Mouse (Mus musculus) neural tube, embryonic 12.5 days (tissue): Measurements from ENCODE around the gene Arid1b. TPM values are rescaled to one million over a fixed set of nuclear protein-coding genes. Genes with fewer than 3 reads are reported as not detected.

ENCODE experiments used
- ATAC-seq: fragments of 200-750 bp; cut with Nextera tagmentation; 2 replicates; pipeline ENCODE4 v1.8.0; 2017; ENCODE audit warnings: low read depth, mild to moderate bottlenecking, moderate TSS enrichment, moderate library complexity; ENCODE audit not compliant: low FRiP score
- H3K27ac ChIP-seq: fragments of 300-500 bp; sonication (generic); 2 replicates; pipeline ENCODE4 v1.5.1; 2016
- H3K27me3 ChIP-seq: fragments of 300-500 bp; sonication (generic); replicated peaks from 2 replicates; pipeline ENCODE4 v1.6.1; 2016; ENCODE audit warnings: mild to moderate bottlenecking
- H3K36me3 ChIP-seq: fragments of 300-500 bp; sonication (generic); 2 replicates; pipeline ENCODE4 v1.6.1; 2016; ENCODE audit warnings: mild to moderate bottlenecking
- H3K4me1 ChIP-seq: fragments of 300-500 bp; sonication (generic); 2 replicates; pipeline ENCODE4 v1.6.1; 2016
- H3K4me2 ChIP-seq: fragments of 300-500 bp; sonication (generic); replicated peaks from 2 replicates; pipeline ENCODE4 v1.6.1; 2016; ENCODE audit warnings: mild to moderate bottlenecking
- H3K4me3 ChIP-seq: fragments of 300-500 bp; sonication (generic); 2 replicates; pipeline ENCODE4 v1.5.1; 2016
- H3K9ac ChIP-seq: fragments of 300-500 bp; sonication (generic); 2 replicates; pipeline ENCODE4 v1.6.1; 2016; ENCODE audit warnings: mild to moderate bottlenecking
- H3K9me3 ChIP-seq: fragments of 300-500 bp; sonication (generic); 2 replicates; pipeline ENCODE4 v1.6.1; 2016; ENCODE audit warnings: mild to moderate bottlenecking
- WGBS: fragments of 180-500 bp; shearing (Covaris S2); methylation state at CpG from one replicate; pipeline ENCODE4 v1.1.7; 2016; 5-methylcytosine and 5-hydroxymethylcytosine counted together
- polyA plus RNA-seq: library from polyadenylated mRNA; unstranded; fragments of >200 nt; fragmentation: Nextera tagmentation; extraction: Ambion mirVana; gene quantifications from 2 replicates; pipeline ENCODE4 v1.2.1, GENCODE M21; 2016

The Arid1b gene
- polyA plus RNA-seq, 1 experiment from 2014 or later, result 18.7 TPM

GRCm38 (mm10) chr17:5194157-5194916, 200.2 kb downstream of the Arid1b start:
- Histone ChIP-seq H3K27me3 (no peaks in the 10 kb centered on the region), H3K27ac (no peak overlapping the region), H3K4me2 (no peak overlapping the region), H3K36me3 (no peaks in the 10 kb centered on the region), H3K4me3 (no peak overlapping the region), H3K4me1 (peaks cover 29% of the 10 kb centered on the region; the same call in 1 of the 2 replicates), H3K9ac (no peak overlapping the region), H3K9me3 (no peaks in the 10 kb centered on the region)
- ATAC-seq, result no peak
- 86% methylated on average over 8 of the region's 8 CpGs for WGBS

GRCm38 (mm10) chr17:5195397-5195796, 201.3 kb downstream of the Arid1b start:
- Histone ChIP-seq H3K9ac (no peak overlapping the region), H3K36me3 (no peaks in the 10 kb centered on the region), H3K4me1 (peaks cover 23% of the 10 kb centered on the region; the same call in 1 of the 2 replicates), H3K4me2 (no peak overlapping the region), H3K9me3 (no peaks in the 10 kb centered on the region), H3K27me3 (no peaks in the 10 kb centered on the region), H3K4me3 (no peak overlapping the region), H3K27ac (no peak overlapping the region)
- 64% methylated on average over 5 of the region's 5 CpGs for WGBS
- ATAC-seq, result no peak

- Histone ChIP-seq H3K36me3 (no peaks in the 10 kb centered on the region), H3K4me3 (no peak overlapping the region), H3K27ac (no peak overlapping the region), H3K4me2 (no peak overlapping the region), H3K4me1 (peaks cover 21% of the 10 kb centered on the region; the same call in 1 of the 2 replicates), H3K9ac (no peak overlapping the region), H3K9me3 (no peaks in the 10 kb centered on the region), H3K27me3 (no peaks in the 10 kb centered on the region)
- WGBS, result 69% methylated on average over 10 of the region's 10 CpGs
- no peak for ATAC-seq
Observed at GRCm38 (mm10) chr17:5196005-5196404, 201.9 kb downstream of the Arid1b start.

GRCm38 (mm10) chr17:5196508-5196907, 202.4 kb downstream of the Arid1b start:
- WGBS, result 84% methylated on average over 6 of the region's 6 CpGs
- H3K4me2 ChIP-seq, result no peak overlapping the region

GRCm38 (mm10) chr17:5197083-5197482, 203.0 kb downstream of the Arid1b start:
- WGBS, result 91% methylated on average over 2 of the region's 2 CpGs
- Histone ChIP-seq H3K9me3 (no peaks in the 10 kb centered on the region), H3K4me3 (no peak overlapping the region), H3K36me3 (no peaks in the 10 kb centered on the region), H3K4me2 (no peak overlapping the region), H3K4me1 (peaks cover 21% of the 10 kb centered on the region; the same call in 1 of the 2 replicates), H3K27ac (no peak overlapping the region), H3K9ac (no peak overlapping the region), H3K27me3 (no peaks in the 10 kb centered on the region)
- no peak for ATAC-seq

More at GRCm38 (mm10) chr17:5196508-5196907, 202.4 kb downstream of the Arid1b start:
- H3K27me3 ChIP-seq, result no peaks in the 10 kb centered on the region
- H3K4me1 ChIP-seq, result peaks cover 21% of the 10 kb centered on the region; the same call in 1 of the 2 replicates
- no peak for ATAC-seq
- H3K9ac ChIP-seq, result no peak overlapping the region
- no peaks in the 10 kb centered on the region for H3K9me3 ChIP-seq
- no peak overlapping the region for H3K27ac ChIP-seq
- H3K4me3 ChIP-seq, result no peak overlapping the region
- H3K36me3 ChIP-seq, result no peaks in the 10 kb centered on the region

- H3K4me3 ChIP-seq, result no peak overlapping the region
- peaks cover 21% of the 10 kb centered on the region; the same call in 1 of the 2 replicates for H3K4me1 ChIP-seq
- H3K4me2 ChIP-seq, result no peak overlapping the region
- no peak overlapping the region for H3K27ac ChIP-seq
- 81% methylated on average over 3 of the region's 3 CpGs for WGBS
- ATAC-seq, result no peak
- no peak overlapping the region for H3K9ac ChIP-seq
- no peaks in the 10 kb centered on the region for H3K9me3 ChIP-seq
- no peaks in the 10 kb centered on the region for H3K36me3 ChIP-seq
- no peaks in the 10 kb centered on the region for H3K27me3 ChIP-seq
Observed at GRCm38 (mm10) chr17:5197765-5198164, 203.6 kb downstream of the Arid1b start.

GRCm38 (mm10) chr17:5198252-5198651, 204.1 kb downstream of the Arid1b start:
- Histone ChIP-seq H3K27ac (no peak overlapping the region), H3K9ac (no peak overlapping the region), H3K4me1 (peaks cover 21% of the 10 kb centered on the region; the same call in 1 of the 2 replicates)

GRCm38 (mm10) chr17:5198811-5199210, 204.7 kb downstream of the Arid1b start:
- Histone ChIP-seq H3K27ac (no peak overlapping the region), H3K27me3 (no peaks in the 10 kb centered on the region), H3K4me3 (no peak overlapping the region), H3K9ac (no peak overlapping the region), H3K4me1 (peaks cover 21% of the 10 kb centered on the region; the same call in 1 of the 2 replicates), H3K4me2 (no peak overlapping the region), H3K9me3 (no peaks in the 10 kb centered on the region), H3K36me3 (no peaks in the 10 kb centered on the region)
- WGBS, result 79% methylated on average over 4 of the region's 4 CpGs
- ATAC-seq, result no peak

More at GRCm38 (mm10) chr17:5198252-5198651, 204.1 kb downstream of the Arid1b start:
- no peaks in the 10 kb centered on the region for H3K9me3 ChIP-seq
- no peaks in the 10 kb centered on the region for H3K27me3 ChIP-seq
- 82% methylated on average over 6 of the region's 6 CpGs for WGBS
- ATAC-seq, result no peak
- H3K4me2 ChIP-seq, result no peak overlapping the region
- no peak overlapping the region for H3K4me3 ChIP-seq
- no peaks in the 10 kb centered on the region for H3K36me3 ChIP-seq

- H3K9ac ChIP-seq, result no peak overlapping the region
- no peaks in the 10 kb centered on the region for H3K27me3 ChIP-seq
- H3K4me1 ChIP-seq, result peaks cover 4% of the 10 kb centered on the region; the same call in 1 of the 2 replicates
- no peak overlapping the region for H3K4me2 ChIP-seq
- H3K9me3 ChIP-seq, result no peaks in the 10 kb centered on the region
- WGBS, result 95% methylated on average over 6 of the region's 6 CpGs
- H3K4me3 ChIP-seq, result no peak overlapping the region
- H3K27ac ChIP-seq, result no peak overlapping the region
- H3K36me3 ChIP-seq, result no peaks in the 10 kb centered on the region
- ATAC-seq, result no peak
Observed at GRCm38 (mm10) chr17:5200638-5201037, 206.5 kb downstream of the Arid1b start.

- no peak overlapping the region for H3K9ac ChIP-seq
- H3K9me3 ChIP-seq, result no peaks in the 10 kb centered on the region
- H3K27me3 ChIP-seq, result no peaks in the 10 kb centered on the region
- no peak overlapping the region for H3K4me2 ChIP-seq
- no peak overlapping the region for H3K27ac ChIP-seq
- WGBS, result 86% methylated on average over 6 of the region's 6 CpGs
- no peaks in the 10 kb centered on the region for H3K36me3 ChIP-seq
- H3K4me3 ChIP-seq, result no peak overlapping the region
- peak; percentile 58; the same call in 1 of the 2 replicates for ATAC-seq
- H3K4me1 ChIP-seq, result peaks cover 8% of the 10 kb centered on the region; the same call in 1 of the 2 replicates
Observed at GRCm38 (mm10) chr17:5201859-5202598, 207.9 kb downstream of the Arid1b start.

GRCm38 (mm10) chr17:5202756-5203155, 208.6 kb downstream of the Arid1b start:
- Histone ChIP-seq H3K9me3 (no peaks in the 10 kb centered on the region), H3K4me3 (no peak overlapping the region), H3K9ac (no peak overlapping the region), H3K27ac (no peak overlapping the region), H3K27me3 (no peaks in the 10 kb centered on the region), H3K36me3 (no peaks in the 10 kb centered on the region), H3K4me2 (no peak overlapping the region), H3K4me1 (peaks cover 8% of the 10 kb centered on the region; the same call in 1 of the 2 replicates)
- 96% methylated on average over 5 of the region's 5 CpGs for WGBS
- ATAC-seq, result no peak

GRCm38 (mm10) chr17:5203346-5204102, 209.4 kb downstream of the Arid1b start:
- Histone ChIP-seq H3K4me3 (no peak overlapping the region), H3K9me3 (no peaks in the 10 kb centered on the region), H3K36me3 (no peaks in the 10 kb centered on the region), H3K9ac (no peak overlapping the region), H3K4me1 (peaks cover 8% of the 10 kb centered on the region; the same call in 1 of the 2 replicates), H3K27me3 (no peaks in the 10 kb centered on the region), H3K4me2 (no peak overlapping the region), H3K27ac (no peak overlapping the region)
- WGBS, result 88% methylated on average over 10 of the region's 10 CpGs
- ATAC-seq, result no peak
